Mouse (Mus musculus) cerebellum, adult 9-11 months (tissue): ENCODE results near the gene Sipa1l1.

Experiments used
- DNase-seq: peaks from one replicate; pipeline ENCODE4 v3.0.0; 2022

Sipa1l1 gene

GRCm38 (mm10) chr12:82168820-82169533, at the start of gene Sipa1l1:
TSS of gene Sipa1l1 (plus strand) at chr12:82169320.
- peak; percentile 96 for DNase-seq

- DNase-seq = no peak
Observed at GRCm38 (mm10) chr12:82121947-82122346, 47.2 kb upstream of the Sipa1l1 start.

GRCm38 (mm10) chr12:82122450-82123249, 46.5 kb upstream of the Sipa1l1 start:
- DNase-seq = no peak

GRCm38 (mm10) chr12:82126796-82127195, 42.3 kb upstream of the Sipa1l1 start:
- DNase-seq = no peak

GRCm38 (mm10) chr12:82139234-82140166, 29.6 kb upstream of the Sipa1l1 start:
- no peak for DNase-seq

- DNase-seq = no peak
Observed at GRCm38 (mm10) chr12:82143371-82143770, 25.7 kb upstream of the Sipa1l1 start.

- DNase-seq = no peak
Observed at GRCm38 (mm10) chr12:82145173-82145572, 23.9 kb upstream of the Sipa1l1 start.

- no peak for DNase-seq
Observed at GRCm38 (mm10) chr12:82147021-82147693, 22.0 kb upstream of the Sipa1l1 start.

- no peak for DNase-seq
Observed at GRCm38 (mm10) chr12:82148328-82148930, 20.7 kb upstream of the Sipa1l1 start.

- no peak for DNase-seq
Observed at GRCm38 (mm10) chr12:82151019-82151418, 18.1 kb upstream of the Sipa1l1 start.

- DNase-seq = no peak
Observed at GRCm38 (mm10) chr12:82154527-82154926, 14.6 kb upstream of the Sipa1l1 start.

- no peak for DNase-seq
Observed at GRCm38 (mm10) chr12:82158516-82158915, 10.6 kb upstream of the Sipa1l1 start.

GRCm38 (mm10) chr12:82159372-82159771, 9.7 kb upstream of the Sipa1l1 start:
- no peak for DNase-seq

GRCm38 (mm10) chr12:82165651-82166050, 3.5 kb upstream of the Sipa1l1 start:
- no peak for DNase-seq

- DNase-seq = no peak
Observed at GRCm38 (mm10) chr12:82166101-82166571, 3.0 kb upstream of the Sipa1l1 start.

GRCm38 (mm10) chr12:82169571-82170431, 681 bp downstream of the Sipa1l1 start:
- peak; percentile 70 for DNase-seq

- DNase-seq = no peak
Observed at GRCm38 (mm10) chr12:82170461-82171279, 1.6 kb downstream of the Sipa1l1 start.

GRCm38 (mm10) chr12:82171591-82171990, 2.5 kb downstream of the Sipa1l1 start:
- peak; percentile 41 for DNase-seq

- DNase-seq = no peak
Observed at GRCm38 (mm10) chr12:82173623-82174022, 4.5 kb downstream of the Sipa1l1 start.

- DNase-seq = no peak
Observed at GRCm38 (mm10) chr12:82175709-82176108, 6.6 kb downstream of the Sipa1l1 start.
